Mouse (Mus musculus) G1E (cell line): ENCODE measurements around the gene Sgms1. TPM values are rescaled to one million over a fixed set of nuclear protein-coding genes. Genes with fewer than 3 reads are reported as not detected.

ENCODE experiments used
- ATAC-seq: 2 replicates; pipeline ENCODE4 v1.8.0; 2016; ENCODE audit warnings: mild to moderate bottlenecking; ENCODE audit not compliant: insufficient number of reproducible peaks, poor library complexity, low FRiP score, severe bottlenecking; ENCODE audit errors: extremely low read depth
- DNase-seq: peaks from one replicate; pipeline ENCODE4 v3.0.0; 2012; ENCODE audit warnings: low spot score
- H3K27me3 ChIP-seq: 2 replicates; pipeline ENCODE4 v1.6.1; 2012; ENCODE audit warnings: mild to moderate bottlenecking, low read length, inconsistent platforms; ENCODE audit not compliant: insufficient read depth
- H3K36me3 ChIP-seq: replicated peaks from 2 replicates; pipeline ENCODE3; 2012; ENCODE audit warnings: mild to moderate bottlenecking, inconsistent platforms
- H3K4me1 ChIP-seq: 2 replicates; pipeline ENCODE4 v1.6.1; 2012; ENCODE audit warnings: low read depth, low read length, inconsistent platforms, mixed read lengths; ENCODE audit not compliant: insufficient read depth
- H3K4me3 ChIP-seq: 2 replicates; pipeline ENCODE4 v1.5.1; 2012; ENCODE audit warnings: low read depth, mild to moderate bottlenecking, inconsistent platforms, low read length, moderate library complexity, mixed read lengths
- H3K9me3 ChIP-seq: replicated peaks from 2 replicates; pipeline ENCODE4 v1.6.1; 2012; ENCODE audit warnings: inconsistent platforms
- CTCF ChIP-seq: IDR thresholded peaks from 2 replicates; pipeline ENCODE4 v1.5.1; 2012; ENCODE audit warnings: low read depth, low read length, inconsistent platforms, mixed read lengths
- GATA1 ChIP-seq: IDR thresholded peaks from 2 replicates; pipeline ENCODE4 v1.6.1; 2012; ENCODE audit warnings: borderline replicate concordance, low read length, inconsistent platforms, mixed read lengths
- GATA2 ChIP-seq: IDR thresholded peaks from 2 replicates; pipeline ENCODE4 v1.6.1; 2012; ENCODE audit warnings: low read depth, low read length, inconsistent platforms, borderline replicate concordance
- POLR2AphosphoS5 ChIP-seq: IDR thresholded peaks from 2 replicates; pipeline ENCODE4 v1.6.1; 2012; ENCODE audit warnings: low read depth, low read length, inconsistent platforms; ENCODE audit not compliant: insufficient replicate concordance
- TAL1 ChIP-seq: conservative IDR thresholded peaks from 2 replicates; pipeline ENCODE4 v1.6.1; 2012; ENCODE audit warnings: low read depth, low read length, inconsistent platforms, mixed read lengths
- polyA plus RNA-seq: library from polyadenylated mRNA; stranded (reverse); fragments of >175 nt; gene quantifications from 2 replicates; pipeline ENCODE4 v1.2.3, GENCODE M21; 2012
- total RNA-seq, 2 experiments: library from RNA; stranded (forward) in 1 of 2; stranded (reverse) in 1 of 2; fragments of 200-1000 nt in 1 of 2; fragments of >200 nt in 1 of 2; fragmentation: Nextera tagmentation in 1 of 2; gene quantifications; 2 replicates each; pipeline ENCODE4 v1.2.3; 2014 to 2017

Sgms1 gene
- total and polyA plus RNA-seq, 3 experiments, result 14.5 to 91.0 (median 61.2) TPM

DNA sequence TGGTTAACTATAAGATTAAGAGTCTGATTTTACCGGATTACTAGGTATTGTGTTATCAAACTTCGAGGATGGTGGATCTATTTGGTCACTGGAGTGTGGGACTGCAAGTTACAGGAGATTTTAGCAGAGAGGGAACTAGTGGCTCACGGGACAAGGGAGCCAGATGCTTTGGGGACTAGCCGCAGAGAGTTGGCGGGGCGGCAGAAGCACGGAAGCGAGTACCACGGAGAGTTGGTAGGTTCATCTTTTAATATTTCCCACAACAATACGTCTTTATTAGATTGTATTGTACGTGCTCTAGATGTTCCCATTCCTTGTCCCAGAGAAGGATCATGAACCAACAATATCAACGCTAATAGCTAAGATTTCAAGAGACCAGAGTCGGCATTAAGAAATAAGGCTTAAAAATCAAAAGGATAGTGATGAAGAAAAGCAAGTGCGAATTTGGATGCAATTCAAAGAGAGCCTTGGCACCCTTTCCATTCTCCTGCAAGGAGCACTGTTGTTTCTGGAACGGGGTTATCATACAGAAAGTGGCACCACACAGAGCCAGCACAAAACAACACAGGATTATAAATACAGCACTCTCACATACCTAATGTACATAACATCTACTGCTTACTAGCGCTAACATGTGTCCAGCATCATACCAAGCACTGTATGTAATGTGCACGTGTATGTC lies 56.6 kb downstream of the Sgms1 start:
- no peaks in the 10 kb centered on the region for H3K27me3 ChIP-seq
- H3K4me3 ChIP-seq, result no peak overlapping the region
- H3K4me1 ChIP-seq, result peaks cover 39% of the 10 kb centered on the region
- peaks cover 44% of the 10 kb centered on the region for H3K36me3 ChIP-seq
- no peaks in the 10 kb centered on the region for H3K9me3 ChIP-seq
- no peak for DNase-seq
- TF ChIP-seq POLR2AphosphoS5 (no peak), TAL1 (no peak), GATA1 (no peak), CTCF (no peak), GATA2 (no peak)
- no peak for ATAC-seq

- DNase-seq, result no peak
- no peaks in the 10 kb centered on the region for H3K27me3 ChIP-seq
- no peak overlapping the region for H3K4me3 ChIP-seq
- ATAC-seq, result no peak
- TF ChIP-seq TAL1 (no peak), GATA1 (no peak), POLR2AphosphoS5 (no peak), CTCF (no peak), GATA2 (no peak)
- peaks cover 33% of the 10 kb centered on the region for H3K4me1 ChIP-seq
- H3K9me3 ChIP-seq, result no peaks in the 10 kb centered on the region
- H3K36me3 ChIP-seq, result peaks cover 46% of the 10 kb centered on the region
Measured at GRCm38 (mm10) chr19:32330231-32330630, 59.3 kb downstream of the Sgms1 start.

GRCm38 (mm10) chr19:32329511-32329910 lies 60.0 kb downstream of the Sgms1 start:
- peaks cover 40% of the 10 kb centered on the region for H3K4me1 ChIP-seq
- H3K4me3 ChIP-seq, result no peak overlapping the region
- no peak for TF ChIP-seq TAL1
- TF ChIP-seq GATA2, result no peak
- TF ChIP-seq CTCF, result no peak
- no peak for TF ChIP-seq POLR2AphosphoS5
- no peak for TF ChIP-seq GATA1
- no peaks in the 10 kb centered on the region for H3K27me3 ChIP-seq
- H3K9me3 ChIP-seq, result no peaks in the 10 kb centered on the region
- no peak for DNase-seq
- H3K36me3 ChIP-seq, result peaks cover 51% of the 10 kb centered on the region
- ATAC-seq, result no peak

DNA sequence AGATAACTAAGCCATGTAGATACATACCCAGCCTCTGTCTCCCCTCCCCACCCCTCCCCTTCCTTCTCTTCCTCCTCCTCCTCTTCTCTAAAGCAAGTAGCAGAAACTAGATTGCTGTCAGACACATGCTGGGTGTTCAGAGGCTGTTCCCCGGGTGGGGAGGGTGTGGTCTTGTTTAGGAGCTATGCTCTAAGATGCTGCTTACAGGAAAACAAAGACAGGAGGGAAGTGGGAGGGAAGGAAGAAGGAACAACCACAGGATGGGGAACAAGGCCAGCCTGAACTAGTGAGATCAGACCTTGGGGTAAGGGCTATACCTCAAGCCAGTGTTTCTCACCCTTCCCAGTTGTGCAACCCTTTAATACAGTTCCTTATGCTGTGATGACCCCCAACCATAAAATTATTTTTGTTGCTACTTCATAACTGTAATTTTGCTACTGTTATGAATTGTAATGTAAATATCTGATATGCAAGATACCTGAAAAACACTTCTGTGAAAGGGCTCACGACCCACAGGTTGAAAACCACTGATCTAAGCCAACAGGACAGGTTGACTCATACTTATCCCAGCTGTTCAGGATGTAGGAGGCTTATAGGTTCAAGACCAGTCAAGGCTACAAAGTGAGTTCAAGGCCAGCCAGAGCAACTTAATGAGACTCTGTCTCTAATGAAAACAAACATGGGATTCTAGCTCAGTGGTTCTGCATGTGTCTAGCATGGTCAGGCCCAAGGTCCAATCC lies 61.3 kb downstream of the Sgms1 start:
- Histone ChIP-seq H3K4me1 (peaks cover 39% of the 10 kb centered on the region), H3K27me3 (no peaks in the 10 kb centered on the region), H3K4me3 (no peak overlapping the region), H3K36me3 (peaks cover 55% of the 10 kb centered on the region), H3K9me3 (no peaks in the 10 kb centered on the region)
- TF ChIP-seq POLR2AphosphoS5 (no peak), TAL1 (no peak), GATA1 (no peak), GATA2 (no peak), CTCF (no peak)
- DNase-seq (no peak), ATAC-seq (no peak)

- Histone ChIP-seq H3K4me1 (peaks cover 39% of the 10 kb centered on the region), H3K27me3 (no peaks in the 10 kb centered on the region), H3K36me3 (peaks cover 61% of the 10 kb centered on the region), H3K9me3 (no peaks in the 10 kb centered on the region), H3K4me3 (no peak overlapping the region)
- ATAC-seq (no peak), DNase-seq (no peak)
- no peak for TF ChIP-seq GATA2
- no peak for TF ChIP-seq CTCF
- no peak for TF ChIP-seq TAL1
- TF ChIP-seq GATA1, result no peak
- no peak for TF ChIP-seq POLR2AphosphoS5
Measured at GRCm38 (mm10) chr19:32326621-32327021, 62.9 kb downstream of the Sgms1 start.

DNA sequence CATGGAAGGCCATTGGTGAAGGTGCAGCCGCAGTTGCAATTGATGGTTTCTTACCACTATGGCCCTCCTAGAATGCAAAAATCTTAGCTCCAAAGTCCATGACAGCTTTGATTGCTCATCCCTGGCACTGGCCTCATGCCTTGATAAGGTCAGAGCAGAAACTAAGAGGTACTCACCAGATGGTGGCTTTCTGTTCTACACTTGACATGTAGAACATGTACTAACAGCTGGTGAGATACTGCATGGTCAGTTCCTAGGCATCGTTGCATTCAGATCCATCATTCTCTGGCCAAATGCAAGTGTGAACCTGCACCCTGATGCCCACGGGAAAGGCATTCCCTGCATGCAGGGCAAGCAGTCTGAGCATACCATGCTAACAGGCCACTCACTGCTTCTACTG lies 63.4 kb downstream of the Sgms1 start:
- ATAC-seq (no peak), DNase-seq (no peak)
- Histone ChIP-seq H3K4me1 (peaks cover 41% of the 10 kb centered on the region), H3K4me3 (no peak overlapping the region), H3K9me3 (no peaks in the 10 kb centered on the region), H3K27me3 (no peaks in the 10 kb centered on the region), H3K36me3 (peaks cover 62% of the 10 kb centered on the region)
- TF ChIP-seq POLR2AphosphoS5 (no peak), TAL1 (no peak), GATA2 (no peak), CTCF (no peak), GATA1 (no peak)
